Comparison of ENCODE assay signal across 10 mouse cellular contexts in the genomic region with DNA sequence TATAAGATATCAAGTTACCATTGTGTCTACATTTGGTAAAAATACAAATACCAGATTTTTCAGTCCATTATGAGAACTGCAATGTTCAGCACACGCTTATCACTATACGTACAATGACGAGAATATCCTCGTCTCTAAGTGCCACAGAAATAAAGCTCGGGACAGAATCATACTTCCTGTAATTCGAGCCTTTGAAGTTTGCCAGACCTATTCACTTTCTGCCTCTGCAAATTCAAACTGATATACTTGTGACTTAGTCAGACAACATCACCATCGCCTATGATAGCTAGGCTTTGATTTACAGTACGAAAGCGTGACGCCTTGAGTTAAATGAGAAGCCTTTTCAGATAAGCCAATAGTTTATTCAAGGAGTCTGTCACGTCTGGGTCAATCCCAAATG. TPM values are rescaled to one million over a fixed set of nuclear protein-coding genes. Genes with fewer than 3 reads are reported as not detected.
DNase-seq lines count a peak whose midpoint lies in the region; ATAC-seq lines count a peak whose summit lies in the region.
"Had no signal": no experiment of that assay in that cellular context is flagged by ENCODE, and none has a peak within 500 bp of the region (broad histone marks: within the 10 kb centered on the region; RNA-seq: fewer than 3 reads in every experiment).

No protein-coding gene starts in this region.

- 4% methylated on average over 11 of the region's 11 CpGs for WGBS in lung, embryonic 15.5 days
- 49% methylated on average over 11 of the region's 11 CpGs for WGBS in forebrain, embryonic 10.5 days
- 21% methylated on average over 11 of the region's 11 CpGs for WGBS in intestine, embryonic 16.5 days
- WGBS in neural tube, embryonic 15.5 days, result 44% methylated on average over 11 of the region's 11 CpGs

- no peak overlapping the region for H3K27ac ChIP-seq in lung, embryonic 15.5 days
- H3K27ac ChIP-seq in forebrain, embryonic 10.5 days, result no peak overlapping the region
- H3K27ac ChIP-seq in intestine, embryonic 16.5 days (ENCODE audit: low read length), result no peak overlapping the region
- H3K27ac ChIP-seq in neural tube, embryonic 15.5 days (replicated peaks), result no peak overlapping the region

- peaks cover 13% of the 10 kb centered on the region; the same call in 1 of the 2 replicates for H3K4me1 ChIP-seq in lung, embryonic 15.5 days
- peaks cover 24% of the 10 kb centered on the region for H3K4me1 ChIP-seq in forebrain, embryonic 10.5 days
- peaks cover 10% of the 10 kb centered on the region; the same call in 1 of the 2 replicates for H3K4me1 ChIP-seq in intestine, embryonic 16.5 days (ENCODE audit: control insufficient read depth, insufficient read depth, low read length)
- H3K4me1 ChIP-seq in neural tube, embryonic 15.5 days, result peaks cover 15% of the 10 kb centered on the region

- H3K9me3 ChIP-seq in lung, embryonic 15.5 days, result no peaks in the 10 kb centered on the region
- no peaks in the 10 kb centered on the region for H3K9me3 ChIP-seq in forebrain, embryonic 10.5 days
- H3K9me3 ChIP-seq in intestine, embryonic 16.5 days (ENCODE audit: control insufficient read depth, low read length), result no peaks in the 10 kb centered on the region
- H3K9me3 ChIP-seq in neural tube, embryonic 15.5 days (replicated peaks), result no peaks in the 10 kb centered on the region

- ATAC-seq in lung, embryonic 15.5 days (ENCODE audit: borderline replicate concordance, extremely low read depth, low FRiP score, low TSS enrichment), result no peak
- no peak for ATAC-seq in intestine, embryonic 16.5 days
- no peak for ATAC-seq in neural tube, embryonic 15.5 days (ENCODE audit: low FRiP score)
- ATAC-seq in cerebellum, adult (ENCODE audit: insufficient number of reproducible peaks, low FRiP score, low TSS enrichment), result no peak

- H3K4me2 ChIP-seq in lung, embryonic 15.5 days, result peak overlapping the region; percentile 90
- H3K4me2 ChIP-seq in intestine, embryonic 16.5 days (ENCODE audit: low read depth, low read length), result peak overlapping the region; percentile 50
- H3K4me2 ChIP-seq in neural tube, embryonic 15.5 days, result peak overlapping the region; percentile 76

- no peaks in the 10 kb centered on the region for H3K27me3 ChIP-seq in lung, embryonic 15.5 days
- H3K27me3 ChIP-seq in forebrain, embryonic 10.5 days (ENCODE audit: poor library complexity, severe bottlenecking), result peaks cover 14% of the 10 kb centered on the region
- H3K27me3 ChIP-seq in intestine, embryonic 16.5 days (replicated peaks; ENCODE audit: control insufficient read depth, insufficient read depth, low read length), result no peaks in the 10 kb centered on the region
- no peaks in the 10 kb centered on the region for H3K27me3 ChIP-seq in neural tube, embryonic 15.5 days (replicated peaks)

- peak overlapping the region; percentile 26 for H3K4me3 ChIP-seq in lung, embryonic 15.5 days
- H3K4me3 ChIP-seq in forebrain, embryonic 10.5 days, result peak overlapping the region; percentile 72
- peak overlapping the region; percentile 30 for H3K4me3 ChIP-seq in intestine, embryonic 16.5 days (ENCODE audit: low read length)
- H3K4me3 ChIP-seq in neural tube, embryonic 15.5 days (replicated peaks), result 0 out of 2 replicates have a peak overlapping the region, but pooled peaks have one; percentile 4

- no peaks in the 10 kb centered on the region for H3K36me3 ChIP-seq in lung, embryonic 15.5 days
- no peaks in the 10 kb centered on the region for H3K36me3 ChIP-seq in forebrain, embryonic 10.5 days (replicated peaks)
- H3K36me3 ChIP-seq in intestine, embryonic 16.5 days (ENCODE audit: control insufficient read depth, insufficient read depth, low read length), result no peaks in the 10 kb centered on the region
- no peaks in the 10 kb centered on the region for H3K36me3 ChIP-seq in neural tube, embryonic 15.5 days

- no peak overlapping the region for H3K9ac ChIP-seq in lung, embryonic 15.5 days
- H3K9ac ChIP-seq in intestine, embryonic 16.5 days (ENCODE audit: low read depth, low read length), result no peak overlapping the region
- H3K9ac ChIP-seq in neural tube, embryonic 15.5 days (replicated peaks), result no peak overlapping the region

- DNase-seq in lung, postnatal 4 days, result no peak
- no peak for DNase-seq in forebrain, embryonic 10.5 days (ENCODE audit: extremely low spot score, low spot score)
- no peak for DNase-seq in thymus, postnatal 14 days
- no peak for DNase-seq in c-Kit-positive CD71-positive TER-119-positive erythroid progenitor cells, embryonic 14.5 days (ENCODE audit: low spot score)
- DNase-seq: cerebellum, adult 9-10 months; kidney, adult 11 months had no signal

RNA-seq across cellular contexts. Expression of gene Vegfc, which starts 1.6 kb away (rescaled TPM):
- 11.7 and 12.7 TPM in 2 replicates for polyA plus RNA-seq in lung, embryonic 15.5 days (2015; fragmentation: Nextera tagmentation; extraction: Ambion mirVana)
- 5.2 and 5.5 TPM in 2 replicates for polyA plus RNA-seq in forebrain, embryonic 10.5 days (2016; fragmentation: Nextera tagmentation; extraction: Ambion mirVana)
- 4.0 and 5.9 TPM in 2 replicates for polyA plus RNA-seq in intestine, embryonic 16.5 days (2015; fragmentation: Nextera tagmentation; extraction: Ambion mirVana)
- polyA plus RNA-seq in neural tube, embryonic 15.5 days (2015; fragmentation: Nextera tagmentation; extraction: Ambion mirVana), result 3.8 and 4.4 TPM in 2 replicates

Comparison
In these comparisons a context has a peak if more than half of its experiments do, and no peak if none do; other contexts are left out.
1. H3K4me3 ChIP-seq: peak in every context shown above with its lines; median percentile 72 in forebrain, embryonic 10.5 days; 30 in intestine, embryonic 16.5 days; 26 in lung, embryonic 15.5 days; 4 in neural tube, embryonic 15.5 days.